8 mouse cellular contexts compared by ENCODE assay signal in the genomic region with DNA sequence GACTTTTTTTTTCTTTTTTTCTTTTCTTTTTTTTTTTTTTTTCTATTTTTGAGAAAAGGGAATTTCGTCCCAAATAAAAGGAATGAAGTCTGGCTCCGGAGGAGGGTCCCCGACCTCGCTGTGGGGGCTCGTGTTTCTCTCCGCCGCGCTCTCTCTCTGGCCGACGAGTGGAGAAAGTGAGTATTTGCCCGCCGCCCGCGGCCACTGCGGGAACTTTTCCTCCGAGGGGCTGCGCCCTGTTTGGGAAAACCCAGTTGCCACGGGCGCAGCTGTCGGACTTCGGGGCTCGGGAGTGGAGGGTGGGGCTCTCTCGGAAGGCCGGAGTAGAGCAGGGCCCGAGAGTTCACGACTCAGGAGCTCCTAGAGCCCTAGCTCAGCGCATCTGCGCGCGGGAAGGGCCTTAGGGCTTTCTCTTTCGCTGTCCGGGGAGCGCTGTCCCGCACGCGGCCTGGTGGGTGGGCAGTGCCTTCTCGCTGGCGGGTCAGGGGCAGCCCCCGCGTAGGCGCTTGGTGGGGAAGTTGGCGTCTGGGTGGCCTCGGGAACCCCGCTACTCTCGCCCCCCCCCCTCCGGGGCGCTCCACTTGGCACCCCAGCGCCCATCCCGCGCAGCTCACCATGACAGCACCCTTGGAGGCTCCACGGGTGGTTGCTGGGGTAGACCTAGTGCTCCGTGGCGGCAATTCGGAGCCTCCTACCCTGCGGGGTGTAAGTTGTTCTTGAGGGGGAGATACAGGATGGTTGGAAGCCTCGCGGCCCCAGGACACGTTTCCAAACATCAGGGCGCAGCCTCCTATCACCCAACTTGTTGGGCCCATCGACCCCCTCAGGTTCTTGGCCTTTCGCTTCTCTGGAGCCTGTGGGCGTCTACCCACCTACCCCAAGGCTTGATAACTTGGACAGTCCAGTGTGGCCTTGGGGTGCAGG. TPM values are rescaled to one million over a fixed set of nuclear protein-coding genes. Genes with fewer than 3 reads are reported as not detected.
DNase-seq lines count a peak whose midpoint lies in the region; ATAC-seq lines count a peak whose summit lies in the region.

Gene Igf1r (plus strand): TSS at position 51 of the 924 bp plus-strand sequence.

- no peaks in the 10 kb centered on the region for H3K9me3 ChIP-seq in limb, embryonic 11.5 days (ENCODE audit: control insufficient read depth, low read length)
- H3K9me3 ChIP-seq in midbrain, embryonic 11.5 days (ENCODE audit: control insufficient read depth, low read length) = no peaks in the 10 kb centered on the region

- H3K4me1 ChIP-seq in limb, embryonic 11.5 days (ENCODE audit: control insufficient read depth, insufficient read depth, low read length) = peaks cover 17% of the 10 kb centered on the region
- H3K4me1 ChIP-seq in midbrain, embryonic 11.5 days (ENCODE audit: control insufficient read depth, insufficient read depth, low read length) = peaks cover 13% of the 10 kb centered on the region

- peak within 1 kb of the TSS; percentile 93 for H3K4me2 ChIP-seq in limb, embryonic 11.5 days (ENCODE audit: low read depth, severe bottlenecking)
- peak within 1 kb of the TSS; percentile 99 for H3K4me2 ChIP-seq in midbrain, embryonic 11.5 days

- H3K36me3 ChIP-seq in limb, embryonic 11.5 days (ENCODE audit: control insufficient read depth, insufficient read depth, low read length) = no peaks in the 10 kb centered on the region
- H3K36me3 ChIP-seq in midbrain, embryonic 11.5 days (ENCODE audit: control insufficient read depth, insufficient read depth, low read length) = no peaks in the 10 kb centered on the region

- no peaks in the 10 kb centered on the region for H3K27me3 ChIP-seq in limb, embryonic 11.5 days (ENCODE audit: control insufficient read depth, insufficient read depth, low read length)
- H3K27me3 ChIP-seq in midbrain, embryonic 11.5 days (ENCODE audit: control insufficient read depth, insufficient read depth, low read length) = no peaks in the 10 kb centered on the region

- peak within 1 kb of the TSS; percentile 98 for H3K9ac ChIP-seq in limb, embryonic 11.5 days (ENCODE audit: low read length)
- peak within 1 kb of the TSS; percentile 96 for H3K9ac ChIP-seq in midbrain, embryonic 11.5 days (ENCODE audit: low read length)

- DNase-seq in layer of hippocampus, adult 11-12 months (ENCODE audit: low spot score) = peak; percentile 29
- DNase-seq in layer of hippocampus, adult 9-10 months (ENCODE audit: low spot score) = no peak
- peak; percentile 57 to 62 for DNase-seq in cerebellum, postnatal 14 days
- peak; percentile 67 for DNase-seq in gastrocnemius, postnatal 14 days
- peak; percentile 58 for DNase-seq in induced T-regulatory cell, adult 2 months (ENCODE audit: low read depth)
- peak; percentile 74 for DNase-seq in limb, embryonic 11.5 days (ENCODE audit: low spot score)
- DNase-seq in midbrain, embryonic 11.5 days (ENCODE audit: low spot score, missing footprints) = peak; percentile 95
- DNase-seq in spleen, postnatal 14 days (ENCODE audit: low spot score in 2 of 2) = peak; percentile 18 to 39

- no peak for ATAC-seq in limb, embryonic 11.5 days (ENCODE audit: insufficient number of reproducible peaks, low FRiP score, low TSS enrichment, low read depth)
- no peak for ATAC-seq in midbrain, embryonic 11.5 days (ENCODE audit: low FRiP score)

- intact Hi-C loops in gastrocnemius, postnatal 14 days (cut with DNase I; ENCODE audit: low total_unique reads) = loop anchor here (2.0 kb wide), 1 partner anchor 176 kb away; no protein-coding TSS in a partner anchor

- H3K27ac ChIP-seq in limb, embryonic 11.5 days (replicated peaks; ENCODE audit: low read depth, low read length) = peak within 1 kb of the TSS; percentile 99
- H3K27ac ChIP-seq in midbrain, embryonic 11.5 days (ENCODE audit: low read depth, low read length) = peak within 1 kb of the TSS; percentile 99

- WGBS in limb, embryonic 11.5 days = under 1% methylated on average over 61 of the region's 62 CpGs
- 0% methylated on average over 55 of the region's 62 CpGs for WGBS in midbrain, embryonic 11.5 days

- H3K4me3 ChIP-seq in limb, embryonic 11.5 days (ENCODE audit: low read depth, low read length) = peak within 1 kb of the TSS; percentile 97
- peak within 1 kb of the TSS; percentile 94 for H3K4me3 ChIP-seq in midbrain, embryonic 11.5 days (ENCODE audit: low read depth, low read length)

RNA-seq across cellular contexts. Expression of gene Igf1r, which starts in this region (rescaled TPM):
- total RNA-seq in gastrocnemius, postnatal 14 days (2021) = 10 to 100 TPM; 13.1 to 14.0 TPM
- polyA plus RNA-seq in limb, embryonic 11.5 days (2014; fragmentation: Nextera tagmentation; extraction: Ambion mirVana) = 27.8 and 29.9 TPM in 2 replicates
- polyA plus RNA-seq in midbrain, embryonic 11.5 days (2014; fragmentation: Nextera tagmentation; extraction: Ambion mirVana) = 20.0 and 20.8 TPM in 2 replicates
